Mouse (Mus musculus) heart, adult 9 months (tissue): ENCODE measurements at regions not wholly inside any gene's neighbourhood (a gene's known extent, or its start where the extent isn't known, plus 50 kb on each side); places are given as distances from the start of the nearest gene placed in this dataset.
A peak's percentile ranks its signal among the peaks of the same experiment; 100 is the strongest.

ENCODE experiments used
- DNase-seq, 2 experiments: peaks; one replicate each; pipeline ENCODE4 v3.0.0; 2022; ENCODE audit warnings: low spot score in 2 of 2

DNA sequence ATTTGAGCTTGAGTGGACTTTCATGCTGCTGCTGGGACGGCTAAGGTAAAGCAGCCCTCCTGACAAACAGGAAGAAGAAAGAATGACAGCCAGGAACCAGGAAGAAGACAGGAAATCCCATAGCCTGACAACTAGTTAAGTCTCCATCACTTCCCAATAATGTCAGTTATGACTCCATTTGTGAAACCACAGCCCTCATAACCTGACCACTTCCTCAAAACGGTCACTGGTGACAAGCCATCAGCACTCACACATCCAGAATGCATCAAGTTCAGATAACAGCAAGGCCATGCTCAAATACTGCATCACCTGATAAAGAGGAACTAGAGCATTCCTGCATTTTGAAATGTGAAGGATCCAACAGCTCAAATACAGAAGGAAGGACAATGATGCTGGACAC is 288.3 kb downstream of the Zfp706 start:
- DNase-seq: no peak

- DNase-seq: no peak
Measured at GRCm38 (mm10) chr15:36717835-36718234, 289.7 kb downstream of the Zfp706 start.

GRCm38 (mm10) chr15:36716686-36717038 is 290.9 kb downstream of the Zfp706 start:
- DNase-seq: no peak

GRCm38 (mm10) chr15:36715745-36716685 is 291.6 kb downstream of the Zfp706 start:
- peak; percentile 94 for DNase-seq

GRCm38 (mm10) chr15:36715159-36715558 is 292.4 kb downstream of the Zfp706 start:
- no peak for DNase-seq

DNA sequence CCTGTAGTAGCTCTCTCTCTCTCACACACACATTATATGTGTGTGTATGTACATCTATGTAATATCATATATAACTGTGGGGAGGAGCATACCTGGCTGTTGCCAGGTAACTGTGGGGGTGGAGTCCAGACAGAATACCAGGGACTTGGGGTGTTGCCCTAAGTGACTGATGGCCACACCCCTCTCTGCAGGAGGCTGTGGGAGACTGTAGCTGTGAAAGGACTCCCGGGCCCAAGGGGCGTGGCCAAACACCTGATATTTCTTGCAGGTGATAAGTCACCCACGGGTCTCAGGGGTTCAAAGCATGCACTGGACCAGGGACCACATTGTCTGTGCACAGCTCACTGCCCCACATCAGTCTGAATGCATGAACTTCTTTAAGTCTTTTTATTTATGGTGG is 297.8 kb downstream of the Zfp706 start:
- DNase-seq: no peak

GRCm38 (mm10) chr15:36708471-36708870 is 299.1 kb downstream of the Zfp706 start:
- peak; percentile 67 to 75 for DNase-seq

DNA sequence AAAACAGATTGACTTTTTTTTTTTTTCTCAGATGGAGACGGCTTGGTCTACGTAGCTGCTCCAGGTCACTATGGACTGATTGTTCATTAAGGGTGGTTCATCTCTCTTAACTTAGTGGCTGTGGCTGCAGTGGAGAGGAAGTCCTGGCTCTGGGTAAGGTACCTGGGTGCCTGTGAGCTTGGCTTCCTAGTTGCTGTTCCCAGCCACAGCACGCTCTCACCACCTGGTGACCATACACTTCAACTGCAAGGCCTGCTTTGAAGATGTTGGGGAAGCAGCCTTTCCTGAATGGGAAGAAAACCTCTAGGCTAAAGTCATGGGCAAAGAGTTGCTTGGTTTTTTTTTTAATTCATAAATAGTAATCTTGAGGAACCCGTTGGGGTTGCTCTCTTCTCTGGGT is 301.6 kb downstream of the Zfp706 start:
- peak in 1 of 2 experiments; percentile 8 for DNase-seq

DNA sequence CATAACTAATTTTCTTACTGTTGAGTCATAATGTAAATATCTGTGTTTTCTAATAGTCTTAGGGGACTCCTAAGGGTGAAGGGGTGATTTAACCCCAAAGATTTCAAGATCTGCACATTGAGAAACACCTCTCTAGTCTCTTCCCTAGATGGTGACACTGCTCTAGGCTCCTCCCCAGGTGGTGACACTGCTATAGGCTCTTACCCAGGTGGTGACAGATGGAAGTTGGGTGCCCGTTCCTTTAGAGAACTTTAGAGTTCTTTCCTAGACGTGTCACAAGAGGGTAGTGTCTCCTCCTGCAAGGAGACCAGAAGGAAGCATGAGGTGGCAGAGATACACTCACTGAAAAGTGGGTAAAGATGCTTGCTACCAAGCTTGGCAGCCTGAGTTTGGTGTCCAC is 302.2 kb downstream of the Zfp706 start:
- DNase-seq: no peak

GRCm38 (mm10) chr15:36701846-36702245 is 305.7 kb downstream of the Zfp706 start:
- DNase-seq: no peak

GRCm38 (mm10) chr15:36700196-36700595 is 307.4 kb downstream of the Zfp706 start:
- no peak for DNase-seq

DNA sequence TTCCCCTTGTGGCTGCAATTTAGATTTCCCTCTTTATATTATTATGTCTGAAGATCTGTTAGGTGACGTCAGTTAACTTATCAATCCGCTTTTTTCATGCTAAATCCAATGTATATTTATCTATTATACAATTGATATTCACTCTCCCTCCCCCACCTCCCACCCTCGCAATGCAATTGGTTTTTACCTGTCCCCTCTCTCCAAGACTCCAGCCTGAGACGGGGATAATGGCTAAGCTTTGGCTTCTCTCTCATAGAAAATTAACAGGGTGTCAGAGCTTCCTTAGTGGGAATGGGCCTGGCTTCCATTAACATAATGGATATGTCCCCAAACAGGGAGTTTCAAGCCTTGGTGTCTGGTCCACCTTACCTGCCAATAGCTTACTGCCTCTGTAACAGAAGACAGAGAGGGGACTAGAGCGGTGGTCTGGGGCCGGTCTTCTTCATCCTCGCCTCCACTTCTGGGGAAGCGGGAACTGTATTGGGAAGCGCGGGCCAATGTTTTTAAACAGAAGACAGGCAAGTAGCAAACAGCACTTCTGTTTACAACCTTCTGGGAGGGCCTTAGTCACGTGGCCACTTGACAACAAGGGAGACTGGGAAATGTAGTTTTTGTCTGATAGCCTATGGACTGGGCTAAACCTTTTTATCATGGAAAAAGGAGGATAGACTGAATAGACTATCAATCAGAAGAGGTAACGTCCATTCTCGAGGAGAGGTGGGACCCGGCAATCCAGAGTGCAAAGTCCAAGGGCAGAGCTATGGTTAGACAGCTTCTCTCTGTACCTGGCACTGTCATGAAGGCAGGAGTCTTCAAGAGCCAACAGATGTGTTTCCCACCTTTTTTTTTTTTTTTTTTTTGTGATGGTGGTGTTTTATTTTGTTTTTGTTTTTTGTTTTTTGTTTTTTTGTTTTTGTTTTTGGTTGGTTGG is 312.1 kb downstream of the Zfp706 start:
- peak in 1 of 2 experiments; percentile 14 for DNase-seq

GRCm38 (mm10) chr15:36691002-36691652 is 316.4 kb downstream of the Zfp706 start:
- no peak for DNase-seq

DNA sequence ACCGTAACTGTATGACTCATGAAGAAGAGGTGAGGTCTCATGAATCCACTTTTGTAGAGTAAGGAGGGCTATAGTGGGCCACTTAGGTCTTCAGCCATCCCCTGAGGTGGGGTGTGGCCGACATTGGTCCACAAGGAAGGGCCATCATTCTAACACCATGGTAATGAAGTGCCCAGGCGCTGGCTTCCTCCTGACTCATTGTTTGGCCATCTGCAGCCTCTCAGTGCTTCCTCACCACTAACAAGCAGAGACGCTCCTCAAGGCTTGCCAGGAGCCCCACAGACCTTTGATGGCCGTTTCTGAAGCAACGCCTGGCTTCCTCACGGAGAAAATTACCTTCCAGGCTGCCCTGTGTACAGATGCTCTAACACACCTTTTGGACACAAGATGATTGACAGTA is 317.7 kb downstream of the Zfp706 start:
- no peak for DNase-seq

GRCm38 (mm10) chr15:36689301-36689700 is 318.3 kb downstream of the Zfp706 start:
- DNase-seq: no peak

DNA sequence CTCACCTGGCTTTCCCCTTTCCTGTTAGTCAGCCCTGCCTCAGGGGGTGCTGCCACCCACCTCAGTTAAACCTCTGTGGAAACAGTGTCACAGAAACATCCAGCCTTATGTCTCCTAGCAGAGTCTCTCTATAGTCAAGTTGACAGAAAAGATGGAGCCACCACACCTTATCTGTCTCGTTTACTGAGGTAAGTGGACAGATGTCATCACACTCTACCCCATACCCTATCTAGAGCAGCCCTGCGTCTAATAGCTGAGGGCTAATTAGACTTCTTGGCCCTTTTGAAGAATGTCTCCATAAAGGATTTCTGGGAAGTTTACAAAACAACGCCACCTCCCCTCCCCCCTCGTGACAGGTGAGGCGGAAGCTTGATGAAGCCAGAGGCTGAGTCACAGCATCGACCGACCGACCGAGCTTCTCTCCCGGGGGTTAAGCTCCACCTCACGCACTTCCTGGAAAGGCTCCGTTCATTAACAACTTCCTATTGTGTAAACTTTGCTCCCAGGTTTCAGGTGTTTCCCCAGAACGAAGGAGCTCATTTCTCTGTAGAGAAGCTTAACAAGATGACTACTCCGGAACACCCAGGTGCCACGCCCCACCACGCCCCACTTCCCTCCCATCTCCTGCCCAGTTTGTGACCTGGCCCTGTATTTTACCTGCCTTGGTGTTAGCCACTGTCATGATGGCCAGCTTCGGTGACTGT is 319.4 kb downstream of the Zfp706 start:
- no peak for DNase-seq

- DNase-seq: no peak
Measured at GRCm38 (mm10) chr15:36684684-36685083, 322.9 kb downstream of the Zfp706 start.

DNA sequence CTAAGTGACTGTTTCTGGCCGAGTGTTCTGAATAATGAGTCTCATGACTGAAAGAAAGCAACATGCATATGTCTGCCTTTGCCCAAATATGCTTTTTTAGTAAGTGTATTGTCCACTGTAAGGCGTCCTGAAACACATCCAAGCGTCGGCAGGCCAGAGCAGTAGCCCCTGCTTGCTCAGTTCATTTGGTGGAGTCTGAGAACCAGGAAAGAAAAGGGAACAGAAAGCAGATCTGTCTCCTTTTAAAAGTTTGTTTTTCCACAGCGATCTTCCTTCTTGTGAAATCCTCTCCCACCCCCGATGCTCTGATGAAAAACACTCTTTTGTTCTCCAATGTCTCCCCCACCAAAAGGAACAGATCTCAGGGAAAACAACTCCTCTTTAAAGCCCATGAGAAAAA is 324.7 kb downstream of the Zfp706 start:
- peak in 1 of 2 experiments; percentile 29 for DNase-seq

GRCm38 (mm10) chr15:36682159-36682558 is 325.4 kb downstream of the Zfp706 start:
- no peak for DNase-seq

GRCm38 (mm10) chr15:36680361-36681140 is 327.0 kb downstream of the Zfp706 start:
- no peak for DNase-seq

DNA sequence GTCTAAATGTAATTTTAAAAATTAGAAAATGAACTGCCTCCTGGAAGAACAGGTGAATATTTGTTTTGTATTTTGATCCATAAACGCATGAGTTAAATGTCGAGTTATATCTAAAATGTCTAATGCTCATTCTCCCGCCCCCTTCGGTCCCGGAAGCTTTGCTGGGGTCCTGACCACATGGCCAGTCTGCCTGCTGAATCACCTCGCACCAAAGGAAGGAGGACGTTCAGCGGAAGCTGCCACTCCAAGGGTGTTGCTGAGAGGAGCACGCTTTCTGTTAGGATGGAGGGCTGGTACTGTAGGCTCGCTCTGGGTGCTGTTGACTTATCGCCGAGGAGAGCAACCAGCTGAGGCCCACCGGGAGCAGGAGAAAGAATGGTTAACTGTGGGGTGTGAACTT is 328.0 kb downstream of the Zfp706 start:
- DNase-seq: no peak
